Mouse (Mus musculus) E14TG2a.4 (cell line): Measurements from ENCODE around the gene Sipa1l1.

Experiments used
- H3K27me3 ChIP-seq: 2 replicates; pipeline ENCODE4 v1.6.1; 2014; ENCODE audit warnings: low read length, control low read depth; ENCODE audit not compliant: insufficient read depth
- H3K36me3 ChIP-seq: 2 replicates; pipeline ENCODE4 v1.6.1; 2014; ENCODE audit warnings: low read length, control low read depth; ENCODE audit not compliant: insufficient read depth
- H3K4me1 ChIP-seq: replicated peaks from 2 replicates; pipeline ENCODE4 v1.6.1; 2014; ENCODE audit warnings: low read depth, low read length, control low read depth
- H3K4me3 ChIP-seq: replicated peaks from 2 replicates; pipeline ENCODE4 v1.5.1; 2014; ENCODE audit warnings: mild to moderate bottlenecking, low read length
- H3K9me3 ChIP-seq: 2 replicates; pipeline ENCODE4 v1.6.1; 2014; ENCODE audit warnings: low read length, control low read depth
- CTCF ChIP-seq: conservative IDR thresholded peaks from 2 replicates; pipeline ENCODE4 v1.5.1; 2014; ENCODE audit warnings: low read length
- NANOG ChIP-seq: IDR thresholded peaks from 2 replicates; pipeline ENCODE4 v1.6.1; 2014; ENCODE audit warnings: borderline replicate concordance, low read length, mixed read lengths
- POU5F1 ChIP-seq: IDR thresholded peaks from 2 replicates; pipeline ENCODE4 v1.6.1; 2014; ENCODE audit warnings: low read length, borderline replicate concordance

Gene Sipa1l1

GRCm38 (mm10) chr12:82371266-82371665, 202.1 kb downstream of the Sipa1l1 start:
- Histone ChIP-seq H3K9me3 (no peaks in the 10 kb centered on the region), H3K36me3 (peaks cover 17% of the 10 kb centered on the region), H3K27me3 (no peaks in the 10 kb centered on the region), H3K4me3 (no peak overlapping the region), H3K4me1 (no peaks in the 10 kb centered on the region)
- TF ChIP-seq NANOG, result no peak
- TF ChIP-seq POU5F1, result no peak
- TF ChIP-seq CTCF, result no peak

- no peaks in the 10 kb centered on the region for H3K4me1 ChIP-seq
- no peaks in the 10 kb centered on the region for H3K9me3 ChIP-seq
- no peak overlapping the region for H3K4me3 ChIP-seq
- no peaks in the 10 kb centered on the region for H3K27me3 ChIP-seq
- TF ChIP-seq CTCF, result no peak
- TF ChIP-seq POU5F1, result no peak
- TF ChIP-seq NANOG, result no peak
- H3K36me3 ChIP-seq, result peaks cover 17% of the 10 kb centered on the region
Measured at GRCm38 (mm10) chr12:82374020-82374419, 204.9 kb downstream of the Sipa1l1 start.

GRCm38 (mm10) chr12:82382932-82383331, 213.8 kb downstream of the Sipa1l1 start:
- Histone ChIP-seq H3K27me3 (no peaks in the 10 kb centered on the region), H3K4me3 (no peak overlapping the region), H3K36me3 (peaks cover 27% of the 10 kb centered on the region), H3K9me3 (no peaks in the 10 kb centered on the region), H3K4me1 (no peaks in the 10 kb centered on the region)
- no peak for TF ChIP-seq POU5F1

GRCm38 (mm10) chr12:82384719-82385118, 215.6 kb downstream of the Sipa1l1 start:
- Histone ChIP-seq H3K36me3 (peaks cover 27% of the 10 kb centered on the region), H3K4me3 (no peak overlapping the region), H3K9me3 (no peaks in the 10 kb centered on the region), H3K27me3 (no peaks in the 10 kb centered on the region), H3K4me1 (no peaks in the 10 kb centered on the region)
- TF ChIP-seq POU5F1 (no peak), NANOG (no peak), CTCF (no peak)

- Histone ChIP-seq H3K9me3 (no peaks in the 10 kb centered on the region), H3K27me3 (no peaks in the 10 kb centered on the region), H3K4me1 (no peaks in the 10 kb centered on the region), H3K36me3 (peaks cover 27% of the 10 kb centered on the region), H3K4me3 (no peak overlapping the region)
- TF ChIP-seq POU5F1 (no peak), NANOG (no peak), CTCF (no peak)
Measured at GRCm38 (mm10) chr12:82387042-82387441, 217.9 kb downstream of the Sipa1l1 start.

- TF ChIP-seq CTCF, result no peak
- no peak for TF ChIP-seq POU5F1
- no peak for TF ChIP-seq NANOG
- no peaks in the 10 kb centered on the region for H3K27me3 ChIP-seq
- no peaks in the 10 kb centered on the region for H3K4me1 ChIP-seq
- no peaks in the 10 kb centered on the region for H3K9me3 ChIP-seq
- H3K4me3 ChIP-seq, result no peak overlapping the region
- H3K36me3 ChIP-seq, result peaks cover 27% of the 10 kb centered on the region
Measured at GRCm38 (mm10) chr12:82387647-82388046, 218.5 kb downstream of the Sipa1l1 start.

- Histone ChIP-seq H3K36me3 (peaks cover 24% of the 10 kb centered on the region), H3K27me3 (no peaks in the 10 kb centered on the region), H3K4me3 (no peak overlapping the region), H3K4me1 (no peaks in the 10 kb centered on the region), H3K9me3 (no peaks in the 10 kb centered on the region)
- no peak for TF ChIP-seq CTCF
- no peak for TF ChIP-seq NANOG
- TF ChIP-seq POU5F1, result no peak
Measured at GRCm38 (mm10) chr12:82388144-82388543, 219.0 kb downstream of the Sipa1l1 start.

- no peak for TF ChIP-seq POU5F1
- no peak for TF ChIP-seq CTCF
- TF ChIP-seq NANOG, result no peak
- H3K4me3 ChIP-seq, result no peak overlapping the region
- peaks cover 23% of the 10 kb centered on the region for H3K36me3 ChIP-seq
- no peaks in the 10 kb centered on the region for H3K27me3 ChIP-seq
- no peaks in the 10 kb centered on the region for H3K4me1 ChIP-seq
- no peaks in the 10 kb centered on the region for H3K9me3 ChIP-seq
Measured at GRCm38 (mm10) chr12:82394118-82394861, 225.2 kb downstream of the Sipa1l1 start.

- Histone ChIP-seq H3K4me3 (no peak overlapping the region), H3K36me3 (peaks cover 31% of the 10 kb centered on the region), H3K27me3 (no peaks in the 10 kb centered on the region), H3K9me3 (no peaks in the 10 kb centered on the region), H3K4me1 (peaks cover 4% of the 10 kb centered on the region)
- no peak for TF ChIP-seq CTCF
- TF ChIP-seq NANOG, result no peak
- no peak for TF ChIP-seq POU5F1
Measured at GRCm38 (mm10) chr12:82395194-82395593, 226.1 kb downstream of the Sipa1l1 start.
